Mouse (Mus musculus) midbrain, embryonic 16.5 days (tissue): ENCODE measurements at regions not wholly inside any gene's neighbourhood (a gene's known extent, or its start where the extent isn't known, plus 50 kb on each side); places are given as distances from the start of the nearest gene placed in this dataset.

Source experiments
- ATAC-seq: fragments of 200-750 bp; cut with Nextera tagmentation; 2 replicates; pipeline ENCODE4 v1.8.0; 2017; ENCODE audit warnings: moderate TSS enrichment
- H3K27ac ChIP-seq: fragments of 300-500 bp; sonication (generic); 2 replicates; pipeline ENCODE4 v1.5.1; 2014; ENCODE audit warnings: mild to moderate bottlenecking, low read length, mixed read lengths
- H3K27me3 ChIP-seq: fragments of 300-500 bp; sonication (generic); 2 replicates; pipeline ENCODE4 v1.6.1; 2014; ENCODE audit warnings: low read depth, low read length, mixed read lengths; ENCODE audit not compliant: control insufficient read depth, insufficient read depth
- H3K36me3 ChIP-seq: fragments of 300-500 bp; sonication (generic); 2 replicates; pipeline ENCODE4 v1.6.1; 2014; ENCODE audit warnings: mild to moderate bottlenecking, low read length, moderate library complexity, mixed read lengths; ENCODE audit not compliant: control insufficient read depth, insufficient read depth
- H3K4me1 ChIP-seq: fragments of 300-500 bp; sonication (generic); 2 replicates; pipeline ENCODE4 v1.6.1; 2014; ENCODE audit warnings: mild to moderate bottlenecking, low read length, mixed read lengths; ENCODE audit not compliant: control insufficient read depth, insufficient read depth
- H3K4me2 ChIP-seq: fragments of 300-500 bp; sonication (generic); 2 replicates; pipeline ENCODE4 v1.6.1; 2014; ENCODE audit warnings: mild to moderate bottlenecking, low read length, mixed read lengths
- H3K4me3 ChIP-seq: fragments of 300-500 bp; sonication (generic); 2 replicates; pipeline ENCODE4 v1.5.1; 2014; ENCODE audit warnings: low read depth, mild to moderate bottlenecking, low read length, moderate library complexity, mixed read lengths
- H3K9ac ChIP-seq: fragments of 300-500 bp; sonication (generic); 2 replicates; pipeline ENCODE4 v1.6.1; 2014; ENCODE audit warnings: low read depth, low read length, mixed read lengths
- H3K9me3 ChIP-seq: fragments of 300-500 bp; sonication (generic); replicated peaks from 2 replicates; pipeline ENCODE4 v1.6.1; 2014; ENCODE audit warnings: mild to moderate bottlenecking, low read length, mixed read lengths; ENCODE audit not compliant: control insufficient read depth, poor library complexity, severe bottlenecking
- WGBS: fragments of 180-500 bp; shearing (Covaris S2); extraction: QIAGEN DNeasy Blood & Tissue Kit; methylation state at CpG from one replicate; pipeline ENCODE4 v1.1.7; 2014; 5-methylcytosine and 5-hydroxymethylcytosine counted together

DNA sequence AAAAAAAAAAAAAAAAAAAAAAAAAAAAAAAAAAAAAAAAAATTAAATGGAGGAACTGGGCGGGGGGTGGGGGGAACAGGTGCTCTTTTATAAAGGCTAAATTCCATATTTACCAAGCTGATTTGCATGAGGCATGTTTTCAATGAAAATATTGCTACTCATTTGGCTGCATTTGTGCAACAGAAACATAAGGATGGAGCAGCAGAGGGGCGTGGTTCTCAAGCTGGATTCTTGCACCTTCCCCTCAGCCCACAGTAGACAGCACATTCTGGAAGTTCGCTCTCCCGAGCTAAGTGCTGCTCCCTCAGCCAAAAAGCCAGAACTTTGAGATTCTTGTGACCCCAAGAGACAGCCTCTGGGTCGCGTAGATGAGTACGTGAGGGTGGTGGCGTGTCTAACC is 201.8 kb downstream of the Cdca7 start:
- no peaks in the 10 kb centered on the region for H3K9me3 ChIP-seq
- WGBS: 86% methylated on average over 8 of the region's 8 CpGs
- H3K9ac ChIP-seq: no peak overlapping the region
- H3K4me3 ChIP-seq: no peak overlapping the region
- H3K27me3 ChIP-seq: peaks cover 3% of the 10 kb centered on the region
- no peak for ATAC-seq
- no peak overlapping the region for H3K27ac ChIP-seq
- H3K36me3 ChIP-seq: no peaks in the 10 kb centered on the region
- H3K4me1 ChIP-seq: peaks cover 5% of the 10 kb centered on the region; the same call in 1 of the 2 replicates
- H3K4me2 ChIP-seq: no peak overlapping the region

DNA sequence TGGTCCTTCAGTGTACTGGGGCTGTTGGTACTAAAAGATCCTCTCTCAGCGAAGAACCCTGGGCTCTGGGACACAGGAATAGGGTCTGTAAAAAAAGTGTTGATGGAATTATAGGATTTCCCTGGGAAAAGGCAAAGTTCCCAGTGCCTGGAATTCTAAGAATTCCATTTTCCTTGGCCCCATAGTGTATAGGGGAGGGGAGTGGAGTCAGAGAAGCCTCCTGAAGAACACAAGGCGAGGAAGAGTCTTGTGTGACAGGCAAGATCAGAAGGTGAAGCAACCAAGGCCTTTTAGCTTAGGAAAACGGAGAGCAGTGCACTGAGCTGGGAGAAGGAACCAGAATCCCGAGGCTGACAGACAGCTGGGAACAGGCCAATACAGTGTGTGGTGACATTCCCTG is 212.1 kb downstream of the Cdca7 start:
- Histone ChIP-seq H3K4me3 (no peak overlapping the region), H3K36me3 (no peaks in the 10 kb centered on the region), H3K27me3 (no peaks in the 10 kb centered on the region), H3K4me1 (no peaks in the 10 kb centered on the region), H3K4me2 (no peak overlapping the region), H3K9ac (no peak overlapping the region), H3K27ac (no peak overlapping the region), H3K9me3 (peaks cover 2% of the 10 kb centered on the region; the same call in 1 of the 2 replicates)
- 73% methylated on average over 4 of the region's 4 CpGs for WGBS
- ATAC-seq: no peak

DNA sequence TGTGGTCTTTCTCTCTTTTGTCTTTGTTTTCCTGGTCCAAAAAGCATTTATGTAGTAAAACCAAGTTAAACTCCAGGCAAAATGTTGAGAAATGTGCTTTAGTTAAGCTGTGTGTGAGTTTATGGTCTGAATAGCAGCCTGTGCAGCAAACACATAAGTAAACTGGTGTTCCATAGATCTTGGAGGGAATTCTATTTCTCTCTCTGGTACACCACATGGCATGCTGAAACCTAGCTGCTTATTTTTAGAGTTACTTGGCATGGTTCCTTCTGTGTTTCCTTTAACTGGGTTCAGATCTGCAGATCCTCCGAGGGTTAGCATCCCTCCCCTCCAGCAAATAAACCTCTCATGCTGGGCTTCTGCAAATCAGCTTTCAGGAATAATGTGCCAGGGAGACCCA is 225.1 kb downstream of the Cdca7 start:
- no peaks in the 10 kb centered on the region for H3K9me3 ChIP-seq
- H3K4me3 ChIP-seq: no peak overlapping the region
- WGBS: 50% methylated on average over 1 of the region's 1 CpGs
- no peak overlapping the region for H3K4me2 ChIP-seq
- H3K4me1 ChIP-seq: no peaks in the 10 kb centered on the region
- H3K9ac ChIP-seq: no peak overlapping the region
- no peaks in the 10 kb centered on the region for H3K27me3 ChIP-seq
- no peak overlapping the region for H3K27ac ChIP-seq
- H3K36me3 ChIP-seq: no peaks in the 10 kb centered on the region
- ATAC-seq: no peak

DNA sequence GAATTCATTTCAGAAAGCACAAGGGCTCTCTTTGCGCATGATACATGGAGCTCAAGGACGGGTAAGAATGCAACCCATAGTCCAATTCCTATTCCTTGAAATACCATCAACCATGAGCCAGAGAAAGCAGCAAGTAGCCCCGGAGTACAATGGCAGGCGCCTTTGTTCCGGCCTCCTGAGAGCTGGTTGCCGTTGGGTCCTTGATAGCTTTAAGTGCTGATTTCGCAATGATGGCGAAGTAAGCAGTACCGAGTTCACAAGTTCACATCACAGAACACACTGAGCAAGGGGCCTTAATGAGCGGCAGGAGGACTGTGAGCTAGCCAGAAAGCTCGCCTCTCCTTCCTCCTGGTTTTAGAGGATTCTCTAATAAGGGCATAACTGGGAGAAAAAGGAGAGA is 227.3 kb downstream of the Cdca7 start:
- Histone ChIP-seq H3K9me3 (no peaks in the 10 kb centered on the region), H3K36me3 (no peaks in the 10 kb centered on the region), H3K4me3 (no peak overlapping the region), H3K4me1 (no peaks in the 10 kb centered on the region), H3K9ac (no peak overlapping the region), H3K4me2 (no peak overlapping the region), H3K27ac (no peak overlapping the region), H3K27me3 (no peaks in the 10 kb centered on the region)
- no peak for ATAC-seq
- WGBS: 69% methylated on average over 11 of the region's 11 CpGs

DNA sequence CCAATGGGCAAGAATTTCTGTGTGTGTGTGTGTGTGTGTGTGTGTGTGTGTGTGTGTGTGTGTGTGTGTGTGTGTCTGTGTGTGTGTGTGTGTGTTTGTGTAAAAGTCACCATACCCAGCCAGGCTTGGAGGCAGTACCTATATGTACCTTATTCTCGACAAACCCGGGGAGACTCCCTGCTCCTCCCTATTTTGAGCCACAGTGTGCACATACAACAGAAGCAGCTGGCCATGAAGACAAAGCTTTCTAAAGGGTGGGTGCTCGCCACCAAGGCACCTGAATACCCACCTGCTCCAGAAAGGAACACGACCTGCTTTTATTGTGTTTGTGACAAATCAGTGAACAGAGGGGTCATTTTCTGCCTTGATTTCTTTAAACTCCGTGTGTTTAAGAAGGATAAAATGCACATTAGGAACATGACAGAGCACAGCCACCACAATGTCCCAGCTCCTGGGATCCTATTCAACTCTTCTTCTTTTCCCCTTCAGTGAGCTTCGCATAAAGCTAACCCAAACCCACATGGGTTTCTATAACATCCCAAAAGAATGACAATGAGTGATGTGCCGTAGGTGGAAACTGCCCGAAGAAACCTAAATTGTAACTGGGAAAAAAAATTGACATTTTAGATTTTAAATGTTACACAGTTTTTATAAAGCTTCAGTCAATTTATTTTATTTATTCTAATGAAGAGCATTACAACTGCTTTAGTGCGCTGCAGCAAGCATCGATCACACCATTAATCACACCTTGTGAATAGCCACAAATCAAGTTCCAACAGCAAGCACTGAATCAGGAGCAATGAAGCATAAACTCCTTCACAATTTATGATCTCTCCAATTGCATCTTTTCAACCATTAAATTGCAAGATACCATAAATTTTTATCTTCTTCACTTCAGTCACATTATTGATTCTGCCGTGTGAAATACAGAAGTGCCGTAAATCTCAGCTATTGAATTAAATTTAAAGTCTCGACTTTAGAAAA is 232.0 kb downstream of the Cdca7 start:
- Histone ChIP-seq H3K9me3 (no peaks in the 10 kb centered on the region), H3K4me3 (no peak overlapping the region), H3K4me1 (no peaks in the 10 kb centered on the region), H3K9ac (no peak overlapping the region), H3K36me3 (no peaks in the 10 kb centered on the region), H3K27ac (no peak overlapping the region), H3K27me3 (no peaks in the 10 kb centered on the region; the same call in 1 of the 2 replicates), H3K4me2 (no peak overlapping the region)
- ATAC-seq: no peak
- 65% methylated on average over 13 of the region's 13 CpGs for WGBS

DNA sequence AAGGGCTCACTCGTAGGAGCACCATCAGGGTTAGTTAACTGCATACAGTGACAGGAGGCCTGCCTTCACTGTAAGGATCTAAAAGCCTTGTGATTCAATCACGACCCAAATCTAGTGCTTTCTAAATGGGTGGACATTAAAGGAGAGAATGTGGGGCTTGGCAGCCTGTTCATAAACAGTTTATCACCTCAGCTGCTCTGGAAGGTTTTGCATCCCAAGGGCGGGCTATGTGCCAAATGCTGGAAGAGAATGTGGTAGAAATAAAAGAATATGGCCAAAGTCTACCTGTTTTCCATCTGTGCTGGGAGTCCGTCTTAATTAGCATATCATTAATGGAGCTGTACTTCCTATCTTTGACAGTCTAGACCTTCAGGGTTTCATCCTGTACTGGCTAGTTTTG is 241.0 kb downstream of the Cdca7 start:
- H3K36me3 ChIP-seq: no peaks in the 10 kb centered on the region
- H3K27ac ChIP-seq: no peak overlapping the region
- H3K27me3 ChIP-seq: no peaks in the 10 kb centered on the region
- no peak overlapping the region for H3K9ac ChIP-seq
- no peak overlapping the region for H3K4me2 ChIP-seq
- H3K4me3 ChIP-seq: no peak overlapping the region
- 90% methylated on average over 4 of the region's 4 CpGs for WGBS
- H3K9me3 ChIP-seq: no peaks in the 10 kb centered on the region
- no peak for ATAC-seq
- H3K4me1 ChIP-seq: 0 out of 2 replicates have a peak, but pooled peaks cover 4% of the 10 kb centered on the region

DNA sequence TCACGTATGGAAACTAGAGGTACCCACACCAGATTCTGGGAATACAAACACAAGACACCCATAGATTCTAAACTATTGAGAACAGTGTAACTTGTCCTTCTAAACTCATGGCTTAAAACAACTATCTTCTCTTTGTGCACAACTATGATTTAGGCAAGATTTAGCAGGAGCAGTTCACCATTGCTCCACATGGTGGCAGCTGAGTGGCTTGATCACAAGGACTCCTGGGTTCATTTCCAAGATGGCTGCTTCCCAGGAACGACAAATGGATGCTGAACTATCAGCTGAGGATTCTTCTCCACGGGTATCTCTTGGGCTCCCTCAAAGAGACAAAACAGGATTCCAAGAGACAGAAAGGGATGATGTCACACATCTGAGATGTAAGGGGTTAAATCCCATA is 251.5 kb downstream of the Sp3 start:
- Histone ChIP-seq H3K4me2 (no peak overlapping the region), H3K4me3 (no peak overlapping the region), H3K9ac (no peak overlapping the region), H3K27me3 (no peaks in the 10 kb centered on the region), H3K27ac (no peak overlapping the region), H3K36me3 (no peaks in the 10 kb centered on the region), H3K4me1 (no peaks in the 10 kb centered on the region), H3K9me3 (no peaks in the 10 kb centered on the region)
- WGBS: 43% methylated on average over 3 of the region's 3 CpGs
- no peak for ATAC-seq

DNA sequence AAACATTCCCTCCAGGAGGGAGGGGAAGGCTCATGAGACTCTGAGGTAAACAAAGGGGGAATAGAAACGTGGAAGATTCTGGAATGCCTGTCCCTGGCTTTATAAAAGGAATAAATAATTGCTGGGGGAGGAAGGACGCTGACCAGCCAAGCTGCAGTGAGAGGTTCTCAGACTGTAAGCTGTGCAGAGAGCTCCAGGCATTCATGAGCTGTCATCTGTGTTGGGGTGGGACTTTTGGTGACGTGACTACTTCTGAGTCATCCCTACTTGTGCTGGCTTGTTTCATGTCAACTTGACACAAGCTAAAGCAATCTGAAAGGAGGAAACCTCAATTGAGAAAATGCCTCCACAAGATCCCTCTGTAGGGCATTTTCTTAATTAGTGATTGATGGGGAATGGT is 246.9 kb downstream of the Sp3 start:
- Histone ChIP-seq H3K4me1 (no peaks in the 10 kb centered on the region), H3K4me2 (no peak overlapping the region), H3K36me3 (no peaks in the 10 kb centered on the region), H3K9me3 (no peaks in the 10 kb centered on the region), H3K9ac (no peak overlapping the region), H3K27me3 (no peaks in the 10 kb centered on the region), H3K4me3 (no peak overlapping the region), H3K27ac (no peak overlapping the region)
- no peak for ATAC-seq
- 49% methylated on average over 3 of the region's 3 CpGs for WGBS

DNA sequence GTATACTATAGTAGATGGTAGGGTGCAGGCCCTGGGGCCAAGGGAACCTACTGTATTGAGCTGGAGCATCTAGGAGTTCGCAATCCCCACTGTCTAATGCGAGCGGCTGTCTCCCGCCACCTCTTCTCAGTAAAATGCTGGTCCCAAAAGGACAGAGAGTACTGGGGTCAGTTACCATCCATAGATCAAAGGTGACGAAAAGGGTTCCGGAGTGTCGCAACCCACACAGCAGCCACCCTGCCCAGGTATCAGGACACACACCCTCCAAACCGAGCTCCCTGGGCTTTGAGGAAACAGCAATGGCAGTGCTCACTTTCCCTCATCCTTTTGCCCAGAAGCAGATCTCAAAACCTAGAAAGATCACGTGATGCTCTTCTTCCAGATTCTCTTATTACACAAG is 245.2 kb downstream of the Sp3 start:
- H3K27me3 ChIP-seq: no peaks in the 10 kb centered on the region
- no peaks in the 10 kb centered on the region for H3K9me3 ChIP-seq
- no peak overlapping the region for H3K27ac ChIP-seq
- H3K4me3 ChIP-seq: no peak overlapping the region
- H3K4me2 ChIP-seq: no peak overlapping the region
- H3K9ac ChIP-seq: no peak overlapping the region
- H3K36me3 ChIP-seq: no peaks in the 10 kb centered on the region
- 97% methylated on average over 9 of the region's 9 CpGs for WGBS
- ATAC-seq: no peak
- H3K4me1 ChIP-seq: no peaks in the 10 kb centered on the region
